ENCODE assay signal across 8 mouse cellular contexts in the genomic region with DNA sequence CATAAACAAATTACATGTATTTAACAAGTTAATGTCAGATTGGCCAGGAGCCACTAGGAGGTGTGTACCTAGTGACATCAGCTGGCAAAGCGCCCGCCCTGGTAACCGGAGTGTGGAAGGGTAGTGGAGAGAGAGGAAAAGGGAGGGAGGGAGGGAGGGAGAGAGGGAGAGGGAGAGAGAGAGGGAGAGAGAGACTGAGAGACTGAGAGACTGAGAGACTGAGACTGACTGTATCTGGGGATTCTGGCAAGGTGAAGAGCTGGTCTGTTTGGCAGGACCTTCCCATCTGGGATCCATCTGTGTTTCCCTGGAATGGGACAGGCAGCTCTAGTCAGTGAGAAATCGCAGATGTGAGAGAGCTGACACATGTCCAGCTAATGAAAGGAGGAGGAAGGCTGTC. TPM values are rescaled to one million over a fixed set of nuclear protein-coding genes. Genes with fewer than 3 reads are reported as not detected.
DNase-seq lines count a peak whose midpoint lies in the region; ATAC-seq lines count a peak whose summit lies in the region.

No protein-coding gene starts in this region.

- H3K27me3 ChIP-seq in embryonic facial prominence, embryonic 13.5 days: no peaks in the 10 kb centered on the region
- H3K27me3 ChIP-seq in heart, embryonic 14.5 days (ENCODE audit: control insufficient read depth, insufficient read depth, low read length): no peaks in the 10 kb centered on the region
- H3K27me3 ChIP-seq in kidney, embryonic 15.5 days: no peaks in the 10 kb centered on the region
- H3K27me3 ChIP-seq in lung, embryonic 16.5 days (ENCODE audit: control insufficient read depth, insufficient read depth, low read depth, low read length): no peaks in the 10 kb centered on the region
- H3K27me3 ChIP-seq in stomach, embryonic 14.5 days (ENCODE audit: control insufficient read depth, insufficient read depth, low read length): no peaks in the 10 kb centered on the region

- 19% methylated on average over 4 of the region's 4 CpGs for WGBS in embryonic facial prominence, embryonic 13.5 days
- 13% methylated on average over 4 of the region's 4 CpGs for WGBS in heart, embryonic 14.5 days
- WGBS in kidney, embryonic 15.5 days: 21% methylated on average over 4 of the region's 4 CpGs
- 18% methylated on average over 4 of the region's 4 CpGs for WGBS in lung, embryonic 16.5 days
- WGBS in stomach, embryonic 14.5 days: 15% methylated on average over 4 of the region's 4 CpGs

- H3K4me1 ChIP-seq in embryonic facial prominence, embryonic 13.5 days: peaks cover 40% of the 10 kb centered on the region
- peaks cover 8 to 46% of the 10 kb centered on the region in 2 experiments for H3K4me1 ChIP-seq in heart, embryonic 14.5 days (ENCODE audit: control insufficient read depth in 2 of 2, insufficient read depth in 2 of 2, low read length in 2 of 2)
- H3K4me1 ChIP-seq in kidney, embryonic 15.5 days: peaks cover 30% of the 10 kb centered on the region
- H3K4me1 ChIP-seq in lung, embryonic 16.5 days (replicated peaks; ENCODE audit: control insufficient read depth, insufficient read depth, low read length): peaks cover 21% of the 10 kb centered on the region
- peaks cover 22% of the 10 kb centered on the region for H3K4me1 ChIP-seq in stomach, embryonic 14.5 days (ENCODE audit: control insufficient read depth, insufficient read depth, low read length)

- 0 out of 2 replicates have a peak overlapping the region, but pooled peaks have one; percentile 11 for H3K4me2 ChIP-seq in embryonic facial prominence, embryonic 13.5 days
- H3K4me2 ChIP-seq in heart, embryonic 14.5 days (ENCODE audit: low read length): peak overlapping the region; percentile 24; the same call in 1 of the 2 replicates
- H3K4me2 ChIP-seq in kidney, embryonic 15.5 days: no peak overlapping the region
- no peak overlapping the region for H3K4me2 ChIP-seq in lung, embryonic 16.5 days (ENCODE audit: low read depth, low read length)
- H3K4me2 ChIP-seq in stomach, embryonic 14.5 days (replicated peaks; ENCODE audit: low read depth, low read length): no peak overlapping the region

- DNase-seq in urinary bladder, adult 18-20 months (ENCODE audit: low spot score in 2 of 2): peak; percentile 15 to 30
- DNase-seq in urinary bladder, postnatal 10 days (ENCODE audit: low spot score): no peak

- H3K4me3 ChIP-seq in embryonic facial prominence, embryonic 13.5 days: no peak overlapping the region
- no peak overlapping the region for H3K4me3 ChIP-seq in heart, embryonic 14.5 days (ENCODE audit: control insufficient read depth in 1 of 2, insufficient read depth in 1 of 2, low read depth in 1 of 2, low read length in 2 of 2)
- no peak overlapping the region for H3K4me3 ChIP-seq in kidney, embryonic 15.5 days (replicated peaks)
- H3K4me3 ChIP-seq in lung, embryonic 16.5 days (ENCODE audit: low read length): no peak overlapping the region
- H3K4me3 ChIP-seq in stomach, embryonic 14.5 days (ENCODE audit: low read depth, low read length): no peak overlapping the region

- no peak for ATAC-seq in embryonic facial prominence, embryonic 13.5 days (ENCODE audit: insufficient number of reproducible peaks, insufficient read depth, low FRiP score, low TSS enrichment, low read depth)
- peak; percentile 72 for ATAC-seq in heart, embryonic 14.5 days (ENCODE audit: insufficient number of reproducible peaks, insufficient read depth, low FRiP score, low read depth)
- ATAC-seq in kidney, embryonic 15.5 days (replicated peaks; ENCODE audit: low FRiP score): no peak; the same call in 1 of the 2 replicates
- peak; percentile 72; the same call in 1 of the 2 replicates for ATAC-seq in lung, embryonic 16.5 days (ENCODE audit: low read depth)
- peak; percentile 82; the same call in 1 of the 2 replicates for ATAC-seq in stomach, embryonic 14.5 days (ENCODE audit: insufficient number of reproducible peaks, insufficient read depth, low FRiP score, low read depth)
- no peak for ATAC-seq in megakaryocyte-erythroid progenitor cell, adult 5-6 weeks (replicated peaks; ENCODE audit: low FRiP score, low TSS enrichment, poor library complexity, severe bottlenecking)

- H3K36me3 ChIP-seq in embryonic facial prominence, embryonic 13.5 days: no peaks in the 10 kb centered on the region
- no peaks in the 10 kb centered on the region for H3K36me3 ChIP-seq in heart, embryonic 14.5 days (ENCODE audit: control insufficient read depth, insufficient read depth, low read length)
- H3K36me3 ChIP-seq in kidney, embryonic 15.5 days: 0 out of 2 replicates have a peak, but pooled peaks cover 4% of the 10 kb centered on the region
- H3K36me3 ChIP-seq in lung, embryonic 16.5 days (ENCODE audit: control insufficient read depth, insufficient read depth, low read length): no peaks in the 10 kb centered on the region
- no peaks in the 10 kb centered on the region; the same call in 1 of the 2 replicates for H3K36me3 ChIP-seq in stomach, embryonic 14.5 days (ENCODE audit: control insufficient read depth, insufficient read depth, low read length)

- no peaks in the 10 kb centered on the region for H3K9me3 ChIP-seq in embryonic facial prominence, embryonic 13.5 days
- no peaks in the 10 kb centered on the region for H3K9me3 ChIP-seq in heart, embryonic 14.5 days (ENCODE audit: control insufficient read depth, low read length)
- H3K9me3 ChIP-seq in kidney, embryonic 15.5 days (replicated peaks): no peaks in the 10 kb centered on the region
- no peaks in the 10 kb centered on the region for H3K9me3 ChIP-seq in lung, embryonic 16.5 days (ENCODE audit: control insufficient read depth, low read length)
- H3K9me3 ChIP-seq in stomach, embryonic 14.5 days (ENCODE audit: control insufficient read depth, low read depth, low read length): no peaks in the 10 kb centered on the region

- no peak overlapping the region for H3K9ac ChIP-seq in embryonic facial prominence, embryonic 13.5 days
- no peak overlapping the region for H3K9ac ChIP-seq in heart, embryonic 14.5 days (ENCODE audit: low read length)
- H3K9ac ChIP-seq in kidney, embryonic 15.5 days: no peak overlapping the region
- H3K9ac ChIP-seq in lung, embryonic 16.5 days (ENCODE audit: low read length): no peak overlapping the region
- no peak overlapping the region for H3K9ac ChIP-seq in stomach, embryonic 14.5 days (replicated peaks; ENCODE audit: low read depth, low read length)

- H3K27ac ChIP-seq in embryonic facial prominence, embryonic 13.5 days: no peak overlapping the region
- peak overlapping the region; percentile 22 to 35; a peak in 1 of 4 replicates for H3K27ac ChIP-seq in heart, embryonic 14.5 days (replicated peaks in 1 of 2; ENCODE audit: control insufficient read depth in 1 of 2, insufficient read depth in 1 of 2, low read depth in 2 of 2, low read length in 2 of 2)
- H3K27ac ChIP-seq in kidney, embryonic 15.5 days: peak overlapping the region; percentile 18; the same call in 1 of the 2 replicates
- no peak overlapping the region for H3K27ac ChIP-seq in lung, embryonic 16.5 days (ENCODE audit: low read length)
- H3K27ac ChIP-seq in stomach, embryonic 14.5 days (ENCODE audit: low read length): peak overlapping the region; percentile 15; the same call in 1 of the 2 replicates

RNA-seq across cellular contexts. Expression of gene Cbfa2t2, which starts 23.6 kb away (rescaled TPM):
- polyA plus RNA-seq in embryonic facial prominence, embryonic 13.5 days (2015; fragmentation: Nextera tagmentation; extraction: Ambion mirVana): 54.0 and 54.1 TPM in 2 replicates
- polyA plus RNA-seq in heart, embryonic 14.5 days (2014; fragmentation: Nextera tagmentation; extraction: Ambion mirVana): 30.8 and 35.1 TPM in 2 replicates
- polyA plus RNA-seq in kidney, embryonic 15.5 days (2015; fragmentation: Nextera tagmentation; extraction: Ambion mirVana): 38.8 and 46.0 TPM in 2 replicates
- polyA plus RNA-seq in lung, embryonic 16.5 days (2015; fragmentation: Nextera tagmentation; extraction: Ambion mirVana): 34.0 and 34.9 TPM in 2 replicates
- 43.6 and 45.3 TPM in 2 replicates for polyA plus RNA-seq in stomach, embryonic 14.5 days (2014; fragmentation: Nextera tagmentation; extraction: Ambion mirVana)
- total RNA-seq in megakaryocyte-erythroid progenitor cell, adult 5-6 weeks (2014; fragmentation: Nextera tagmentation): 17.0 and 20.8 TPM in 2 replicates
- total RNA-seq in megakaryocyte-erythroid progenitor cell, adult 5-6 weeks (2017): 10.4 and 18.8 TPM in 2 replicates

RNA-seq across cellular contexts. Expression of gene Snta1, which starts 52.0 kb away (rescaled TPM):
- 8.8 and 8.9 TPM in 2 replicates for polyA plus RNA-seq in embryonic facial prominence, embryonic 13.5 days (2015; fragmentation: Nextera tagmentation; extraction: Ambion mirVana)
- polyA plus RNA-seq in heart, embryonic 14.5 days (2014; fragmentation: Nextera tagmentation; extraction: Ambion mirVana): 23.7 and 26.9 TPM in 2 replicates
- 12.0 and 12.7 TPM in 2 replicates for polyA plus RNA-seq in kidney, embryonic 15.5 days (2015; fragmentation: Nextera tagmentation; extraction: Ambion mirVana)
- polyA plus RNA-seq in lung, embryonic 16.5 days (2015; fragmentation: Nextera tagmentation; extraction: Ambion mirVana): 8.2 and 8.4 TPM in 2 replicates
- polyA plus RNA-seq in stomach, embryonic 14.5 days (2014; fragmentation: Nextera tagmentation; extraction: Ambion mirVana): 2.4 and 3.1 TPM in 2 replicates
- 0.27 and 1.5 TPM in 2 replicates for total RNA-seq in megakaryocyte-erythroid progenitor cell, adult 5-6 weeks (2014; fragmentation: Nextera tagmentation)
- total RNA-seq in megakaryocyte-erythroid progenitor cell, adult 5-6 weeks (2017): 0.76 TPM in 1 of 2 replicates, not detected in the other

Comparison
In these comparisons a context has a peak if more than half of its experiments do, and no peak if none do; other contexts are left out.
1. ATAC-seq: peak in heart, embryonic 14.5 days (single experiment), lung, embryonic 16.5 days (single experiment) and stomach, embryonic 14.5 days (single experiment); none in embryonic facial prominence, embryonic 13.5 days (single experiment), kidney, embryonic 15.5 days (single experiment) and megakaryocyte-erythroid progenitor cell, adult 5-6 weeks (single experiment).
2. H3K27ac ChIP-seq: peak in heart, embryonic 14.5 days (2 of 2), kidney, embryonic 15.5 days (single experiment) and stomach, embryonic 14.5 days (single experiment); none in embryonic facial prominence, embryonic 13.5 days (single experiment) and lung, embryonic 16.5 days (single experiment).
3. H3K4me2 ChIP-seq: peak in embryonic facial prominence, embryonic 13.5 days (single experiment) and heart, embryonic 14.5 days (single experiment); none in kidney, embryonic 15.5 days (single experiment), lung, embryonic 16.5 days (single experiment) and stomach, embryonic 14.5 days (single experiment).